Mouse (Mus musculus) embryonic stem cell, embryonic (primary cell): ENCODE measurements around the gene Elf4.

Source experiments
- CTCF ChIA-PET, 4 experiments: fragments of 300-600 bp in 2 of 4; fragments of 350-600 bp in 2 of 4; sonication (Branson Sonifier 250); formaldehyde crosslinking; loops; one replicate each; lab custom pipeline; 2022; ENCODE audit warnings: inconsistent platforms in 2 of 4; lab: Charles Lee
- POLR2A ChIA-PET, 4 experiments: fragments of 300-600 bp in 2 of 4; fragments of 350-600 bp in 2 of 4; sonication (Branson Sonifier 250); formaldehyde crosslinking; loops; one replicate each; lab custom pipeline; 2022; ENCODE audit warnings: antibody characterized with exemption in 4 of 4, inconsistent platforms in 1 of 4; lab: Charles Lee

Elf4 gene

GRCm38 (mm10) chrX:48462754-48463507 is at the start of gene Elf4:
Gene Elf4, minus strand, starts transcription at chrX:48463132.
- CTCF ChIA-PET, result interaction anchor here (0.5 to 2.3 kb wide), 43 partner anchors 8 to 1498 kb away, joined by 3 to 19 read pairs (median 4); partner anchors contain the start of gene Ocrl (in 1 of the 4)
- POLR2A ChIA-PET, result interaction anchor here in 3 of 4 experiments (0.5 to 2.9 kb wide), 29 partner anchors 8 to 320 kb away, joined by 3 to 23 read pairs (median 4); partner anchors contain the start of genes Rab33a (in 1 of the 3) and Utp14a (in 1 of the 3)

GRCm38 (mm10) chrX:48493763-48494162 is 30.8 kb upstream of the Elf4 start:
- POLR2A ChIA-PET, result interaction anchor here in 1 of 4 experiments (0.7 kb wide), 1 partner anchor 167 kb away, joined by 3 read pairs; no protein-coding TSS in a partner anchor
- CTCF ChIA-PET, result no interaction called here

- CTCF ChIA-PET, result interaction anchor here in 1 of 4 experiments (1.1 kb wide), 1 partner anchor 10 kb away, joined by 3 read pairs; no protein-coding TSS in a partner anchor
Measured at GRCm38 (mm10) chrX:48481687-48482086, 18.8 kb upstream of the Elf4 start.

GRCm38 (mm10) chrX:48481095-48481494 is 18.2 kb upstream of the Elf4 start:
- CTCF ChIA-PET, result no interaction called here

More at GRCm38 (mm10) chrX:48481687-48482086, 18.8 kb upstream of the Elf4 start:
- POLR2A ChIA-PET, result interaction anchor here in 1 of 4 experiments (1.1 kb wide), 1 partner anchor 71 kb away, joined by 4 read pairs; no protein-coding TSS in a partner anchor

GRCm38 (mm10) chrX:48467355-48467946 is 4.5 kb upstream of the Elf4 start:
- POLR2A ChIA-PET, result interaction anchor here in 2 of 4 experiments (0.6 to 1.6 kb wide), 2 partner anchors 13 to 43 kb away, joined by 4 to 7 read pairs; no protein-coding TSS in a partner anchor
- CTCF ChIA-PET, result interaction anchor here in 1 of 4 experiments (0.6 kb wide), 1 partner anchor 15 kb away, joined by 3 read pairs; no protein-coding TSS in a partner anchor

More at GRCm38 (mm10) chrX:48481095-48481494, 18.2 kb upstream of the Elf4 start:
- POLR2A ChIA-PET, result interaction anchor here in 1 of 4 experiments (1.1 kb wide), 1 partner anchor 70 kb away, joined by 4 read pairs; no protein-coding TSS in a partner anchor

GRCm38 (mm10) chrX:48466174-48466573 is 3.2 kb upstream of the Elf4 start:
- CTCF ChIA-PET, result interaction anchor here in 3 of 4 experiments (0.6 to 2.3 kb wide), 7 partner anchors 38 to 446 kb away, joined by 3 to 7 read pairs (median 4); no protein-coding TSS in a partner anchor
- POLR2A ChIA-PET, result interaction anchor here in 2 of 4 experiments (0.6 to 1.6 kb wide), 3 partner anchors 11 to 176 kb away, joined by 3 to 4 read pairs (median 4); no protein-coding TSS in a partner anchor

- POLR2A ChIA-PET, result interaction anchor here in 2 of 4 experiments (0.6 to 1.3 kb wide), 2 partner anchors 36 to 154 kb away, joined by 3 to 4 read pairs; no protein-coding TSS in a partner anchor
- CTCF ChIA-PET, result interaction anchor here in 2 of 4 experiments (0.8 to 2.3 kb wide), 2 partner anchors 41 to 54 kb away, joined by 4 to 7 read pairs; no protein-coding TSS in a partner anchor
Measured at GRCm38 (mm10) chrX:48464436-48464835, 1.5 kb upstream of the Elf4 start.

- CTCF ChIA-PET, result interaction anchor here in 2 of 4 experiments (1.0 to 2.3 kb wide), 6 partner anchors 11 to 551 kb away, joined by 3 to 12 read pairs (median 6); partner anchors contain the start of gene Ocrl (in 1 of the 2)
Measured at GRCm38 (mm10) chrX:48463636-48464035, 704 bp upstream of the Elf4 start.

GRCm38 (mm10) chrX:48462297-48462696 is 635 bp downstream of the Elf4 start:
- ChIA-PET CTCF (interaction anchor here (0.6 to 2.3 kb wide), 34 partner anchors 8 to 467 kb away, joined by 3 to 19 read pairs (median 4); no protein-coding TSS in a partner anchor), POLR2A (interaction anchor here in 3 of 4 experiments (0.5 to 2.9 kb wide), 24 partner anchors 8 to 206 kb away, joined by 3 to 23 read pairs (median 4); partner anchors contain the start of genes Rab33a (in 1 of the 3) and Utp14a (in 1 of the 3))

More at GRCm38 (mm10) chrX:48463636-48464035, 704 bp upstream of the Elf4 start:
- POLR2A ChIA-PET, result interaction anchor here in 3 of 4 experiments (0.7 to 2.1 kb wide), 12 partner anchors 10 to 320 kb away, joined by 3 to 23 read pairs (median 3); partner anchors contain the start of gene Rab33a (in 1 of the 3)

- ChIA-PET POLR2A (interaction anchor here in 2 of 4 experiments (0.6 to 2.9 kb wide), 6 partner anchors 8 to 208 kb away, joined by 3 to 8 read pairs (median 4); no protein-coding TSS in a partner anchor), CTCF (no interaction called here)
Measured at GRCm38 (mm10) chrX:48461006-48461405, 1.9 kb downstream of the Elf4 start.

- POLR2A ChIA-PET, result interaction anchor here in 2 of 4 experiments (0.8 to 2.9 kb wide), 3 partner anchors 9 to 109 kb away, joined by 3 to 8 read pairs (median 5); no protein-coding TSS in a partner anchor
- CTCF ChIA-PET, result no interaction called here
Measured at GRCm38 (mm10) chrX:48460496-48460895, 2.4 kb downstream of the Elf4 start.

GRCm38 (mm10) chrX:48456956-48457355 is 6.0 kb downstream of the Elf4 start:
- ChIA-PET CTCF (interaction anchor here in 1 of 4 experiments (0.8 kb wide), 1 partner anchor 34 kb away, joined by 3 read pairs; no protein-coding TSS in a partner anchor), POLR2A (interaction anchor here in 2 of 4 experiments (0.6 to 1.7 kb wide), 4 partner anchors 18 to 112 kb away, joined by 3 to 4 read pairs (median 3); no protein-coding TSS in a partner anchor)

GRCm38 (mm10) chrX:48455018-48455417 is 7.9 kb downstream of the Elf4 start:
- CTCF ChIA-PET, result interaction anchor here (0.5 to 1.3 kb wide), 6 partner anchors 7 to 435 kb away, joined by 3 to 12 read pairs (median 4); partner anchors contain the start of gene Elf4 (in 2 of the 4)
- POLR2A ChIA-PET, result interaction anchor here in 3 of 4 experiments (0.6 to 3.4 kb wide), 19 partner anchors 8 to 483 kb away, joined by 3 to 23 read pairs (median 4); partner anchors contain the start of genes Elf4 (in 3 of the 3) and Utp14a (in 1 of the 3)

GRCm38 (mm10) chrX:48454495-48454878 is 8.4 kb downstream of the Elf4 start:
- ChIA-PET CTCF (interaction anchor here (0.5 to 1.3 kb wide), 8 partner anchors 8 to 435 kb away, joined by 3 to 12 read pairs (median 4); partner anchors contain the start of gene Elf4 (in 3 of the 4)), POLR2A (interaction anchor here in 3 of 4 experiments (0.7 to 3.4 kb wide), 16 partner anchors 8 to 483 kb away, joined by 3 to 23 read pairs (median 4); partner anchors contain the start of genes Elf4 (in 3 of the 3) and Utp14a (in 1 of the 3))

GRCm38 (mm10) chrX:48453736-48454494 is 9.0 kb downstream of the Elf4 start:
- ChIA-PET CTCF (interaction anchor here (0.7 to 1.3 kb wide), 6 partner anchors 9 to 434 kb away, joined by 3 to 12 read pairs (median 4); partner anchors contain the start of gene Elf4 (in 3 of the 4)), POLR2A (interaction anchor here in 3 of 4 experiments (0.8 to 3.4 kb wide), 14 partner anchors 9 to 198 kb away, joined by 3 to 23 read pairs (median 4); partner anchors contain the start of genes Elf4 (in 3 of the 3) and Utp14a (in 2 of the 3))
